Mouse (Mus musculus) 3T3-L1 (cell line): ENCODE results near the gene Tra2b.
"Not testable (repeated sequence)": the region's sequence is repeated elsewhere in the genome, so short reads cannot be mapped to it uniquely, and the experiment has no call there.

Experiments used
- DNase-seq: peaks from one replicate; pipeline ENCODE4 v3.0.0-alpha.2; 2015; ENCODE audit warnings: low read depth, low spot score

The Tra2b gene

GRCm38 (mm10) chr16:22265849-22266376 lies at the start of gene Tra2b:
Gene Tra2b (minus strand): TSS chr16:22266005.
- peak; percentile 99 for DNase-seq

- peak; percentile 43 for DNase-seq
Observed at GRCm38 (mm10) chr16:22310649-22311048, 44.8 kb upstream of the Tra2b start.

- peak; percentile 82 for DNase-seq
Observed at GRCm38 (mm10) chr16:22302606-22303005, 36.8 kb upstream of the Tra2b start.

DNA sequence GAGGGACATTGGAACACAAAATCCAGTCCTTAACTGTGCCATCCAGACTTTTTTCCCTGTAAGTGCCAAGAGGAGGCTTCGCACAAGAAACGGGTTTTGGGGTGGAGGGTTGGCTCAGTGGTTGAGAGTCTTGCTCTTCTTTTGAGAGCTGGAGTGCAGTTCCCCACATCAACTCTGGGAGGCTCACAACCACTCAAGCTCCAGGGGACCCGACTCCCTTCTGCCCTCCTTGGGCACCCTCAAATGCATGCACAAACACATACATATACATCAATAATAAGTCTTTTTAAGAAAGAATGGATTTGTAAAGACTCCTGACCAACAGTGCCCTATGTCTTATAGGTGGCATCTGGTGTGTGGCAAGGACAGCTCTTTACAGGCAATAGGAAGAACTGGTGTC lies 35.6 kb upstream of the Tra2b start:
- DNase-seq, result peak; percentile 14

DNA sequence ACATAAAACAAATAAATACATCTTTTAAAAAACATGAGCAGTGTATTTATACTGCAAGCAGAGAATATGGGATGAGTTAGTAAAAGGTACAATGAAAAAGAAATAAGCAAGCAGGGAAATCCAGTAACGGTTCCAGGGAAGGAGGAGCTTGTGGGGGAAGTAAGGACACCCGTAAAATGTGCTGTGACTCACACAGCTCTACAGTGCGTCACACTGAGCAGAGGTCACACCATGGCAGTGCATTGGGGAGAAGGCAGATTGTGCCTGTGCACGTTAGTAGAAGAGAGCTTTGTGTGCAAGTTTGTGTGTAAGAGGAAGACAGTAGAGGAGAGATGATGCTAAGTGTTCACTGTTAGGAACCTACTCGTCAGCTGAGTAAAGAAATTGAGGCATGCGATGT lies 31.1 kb upstream of the Tra2b start:
- DNase-seq, result peak; percentile 43

- DNase-seq, result not testable (repeated sequence)
Observed at GRCm38 (mm10) chr16:22294812-22295211, 29.0 kb upstream of the Tra2b start.

DNA sequence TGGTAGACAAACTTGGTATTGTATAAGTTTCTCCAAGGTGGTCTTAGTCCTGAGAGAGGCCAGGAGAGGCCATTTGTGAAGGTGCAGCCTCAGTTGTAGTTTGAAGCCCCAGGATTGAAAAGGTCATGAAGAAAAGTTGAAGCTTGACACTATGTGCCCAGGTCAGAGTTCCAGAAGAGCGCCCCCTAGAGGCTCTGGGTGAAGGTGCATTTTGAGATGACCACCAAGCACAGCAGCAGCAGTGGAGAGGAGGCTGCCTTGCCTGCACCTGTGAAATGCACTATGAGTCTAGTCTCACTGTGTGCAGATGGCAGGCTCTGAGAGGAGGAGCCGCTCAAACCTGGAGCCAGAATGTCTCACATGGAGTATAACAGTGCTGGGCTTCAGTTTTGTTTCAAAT lies 27.8 kb upstream of the Tra2b start:
- DNase-seq, result no peak

DNA sequence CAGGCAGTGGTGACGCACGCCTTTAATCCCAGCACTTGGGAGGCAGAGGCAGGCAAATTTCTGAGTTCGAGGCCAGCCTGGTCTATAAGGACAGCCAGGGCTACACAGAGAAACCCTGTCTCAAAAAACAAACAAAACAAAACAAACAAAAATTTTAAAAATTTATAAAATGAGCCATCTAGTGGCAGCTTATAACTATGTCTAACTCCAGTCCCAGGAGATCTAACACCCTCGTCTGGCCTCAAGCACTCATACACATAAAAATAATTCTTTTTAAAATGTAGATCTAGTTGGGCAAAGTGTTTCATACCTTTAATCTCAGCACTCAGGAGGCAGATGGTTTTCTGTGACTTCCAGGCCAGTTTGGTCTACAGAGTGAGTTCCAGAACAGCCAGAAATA lies 26.6 kb upstream of the Tra2b start:
- no peak for DNase-seq

DNA sequence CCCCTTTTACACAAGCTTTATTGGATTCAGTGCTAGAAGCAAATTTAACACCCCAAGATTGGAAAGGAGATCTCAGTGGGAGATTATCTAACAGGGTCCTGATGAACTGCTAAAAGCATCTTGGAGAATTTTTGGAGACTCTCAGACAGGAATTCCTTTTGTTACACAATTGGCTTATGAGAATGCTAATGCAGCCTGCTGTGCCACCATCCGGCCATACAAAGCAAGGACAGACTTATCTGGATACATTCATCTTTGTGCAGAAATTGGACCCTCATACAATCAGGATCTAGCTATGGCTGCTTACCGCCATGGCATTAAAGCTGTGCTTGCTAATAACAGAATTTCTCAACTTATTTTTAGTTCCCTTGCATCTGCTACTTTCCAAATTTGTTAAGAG lies 23.8 kb upstream of the Tra2b start:
- peak; percentile 52 for DNase-seq

GRCm38 (mm10) chr16:22286996-22287395 lies 21.2 kb upstream of the Tra2b start:
- no peak for DNase-seq

DNA sequence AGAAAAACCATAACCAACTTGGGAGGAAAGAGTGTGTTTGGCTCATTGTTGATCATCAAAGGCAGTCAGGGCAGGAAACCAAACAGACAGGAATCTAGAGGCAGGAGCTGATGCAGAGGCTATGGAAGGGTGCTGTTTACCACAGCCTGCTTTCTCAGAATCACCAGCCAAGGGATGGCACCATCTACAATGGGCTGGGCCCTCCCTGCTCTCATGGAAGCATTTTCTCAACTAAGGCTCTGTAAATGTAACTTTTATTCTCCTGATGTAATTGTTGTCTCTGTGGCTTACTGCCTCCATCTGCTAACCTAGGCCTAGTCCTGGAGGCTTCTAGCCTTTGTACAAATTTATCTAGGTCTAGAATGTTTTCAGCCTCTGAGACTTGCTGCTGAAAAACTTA lies 10.7 kb upstream of the Tra2b start:
- no peak for DNase-seq

DNA sequence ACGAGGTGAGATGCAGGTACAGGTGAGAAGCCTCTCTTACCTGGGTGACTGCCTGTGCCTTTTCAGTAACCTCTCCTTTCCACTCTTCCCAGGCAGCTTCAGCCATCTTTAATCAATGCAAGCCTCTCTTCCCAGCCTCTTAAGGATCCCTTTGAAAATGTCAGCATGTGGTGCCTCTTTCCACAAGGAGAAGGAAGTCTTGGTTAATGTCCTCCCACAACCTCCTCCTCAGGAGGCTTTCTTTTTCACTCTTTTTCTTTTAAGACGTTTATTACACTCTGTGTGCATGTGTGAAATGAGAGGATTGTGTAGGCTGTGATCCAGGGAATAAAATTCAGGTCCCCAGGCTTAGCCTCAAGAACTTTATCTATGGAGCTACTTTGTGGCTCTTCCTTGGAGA lies 9.3 kb upstream of the Tra2b start:
- DNase-seq, result no peak

DNA sequence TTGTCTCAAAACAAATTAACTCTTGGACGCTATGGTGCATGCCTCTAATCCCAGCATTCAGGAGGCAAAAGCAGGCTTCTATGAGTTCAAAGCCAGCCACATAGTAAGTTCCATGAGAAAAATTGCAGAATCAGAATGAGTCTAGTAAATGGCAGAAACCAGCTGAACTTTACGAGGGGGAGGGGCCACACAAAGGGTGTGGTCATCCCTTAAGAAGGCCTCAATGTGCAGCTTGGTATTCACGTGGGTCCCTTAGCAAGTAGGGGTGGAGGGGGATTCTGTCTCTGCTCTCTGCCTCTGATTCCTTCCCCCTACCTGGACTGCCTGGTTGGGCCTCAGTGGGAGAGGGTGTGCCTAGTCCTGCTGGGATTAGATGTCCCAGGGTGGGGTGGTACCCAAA lies 4.7 kb upstream of the Tra2b start:
- DNase-seq, result no peak

- no peak for DNase-seq
Observed at GRCm38 (mm10) chr16:22266384-22266783, 579 bp upstream of the Tra2b start.

GRCm38 (mm10) chr16:22264962-22265848 lies 600 bp downstream of the Tra2b start:
- DNase-seq, result peak; percentile 80

- peak; percentile 55 for DNase-seq
Observed at GRCm38 (mm10) chr16:22264232-22264961, 1.4 kb downstream of the Tra2b start.

DNA sequence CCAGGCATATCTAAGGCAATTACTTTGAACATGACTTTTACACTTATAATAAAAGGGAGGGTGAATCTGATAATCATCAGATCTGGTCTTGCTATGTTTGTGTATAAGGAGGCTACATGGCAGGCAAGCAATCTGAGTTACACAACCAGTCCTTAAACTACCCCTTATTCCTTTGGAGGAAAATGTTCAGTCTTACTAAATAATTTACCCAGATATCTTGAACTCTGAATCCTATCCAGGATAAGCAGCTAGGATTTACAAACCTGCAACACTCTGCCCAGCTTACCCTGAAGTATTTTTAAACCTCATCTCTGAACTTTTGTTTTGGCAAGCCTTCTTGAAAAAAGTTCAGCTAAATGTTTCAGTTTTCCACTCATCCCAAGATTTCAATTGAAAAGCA lies 2.7 kb downstream of the Tra2b start:
- no peak for DNase-seq

GRCm38 (mm10) chr16:22261563-22261962 lies 4.2 kb downstream of the Tra2b start:
- no peak for DNase-seq

GRCm38 (mm10) chr16:22260423-22261143 lies 5.2 kb downstream of the Tra2b start:
- no peak for DNase-seq

DNA sequence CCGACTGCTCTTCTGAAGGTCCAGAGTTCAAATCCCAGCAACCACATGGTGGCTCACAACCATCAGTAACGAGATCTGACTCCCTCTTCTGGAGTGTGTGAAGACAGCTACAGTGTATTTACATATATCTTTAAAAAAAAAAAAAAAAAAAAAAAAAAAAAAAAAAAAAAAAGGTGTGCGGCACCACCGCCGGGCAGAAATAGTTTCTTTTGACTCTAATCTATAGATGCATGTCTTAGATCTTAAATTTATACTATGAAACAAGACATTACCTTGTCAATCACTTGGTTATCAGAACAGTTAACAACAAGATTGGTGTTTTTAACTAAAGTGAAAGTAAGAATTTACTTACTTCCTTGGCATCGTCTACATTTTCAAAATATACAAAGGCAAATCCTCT lies 13.6 kb downstream of the Tra2b start:
- DNase-seq, result not testable (repeated sequence)

DNA sequence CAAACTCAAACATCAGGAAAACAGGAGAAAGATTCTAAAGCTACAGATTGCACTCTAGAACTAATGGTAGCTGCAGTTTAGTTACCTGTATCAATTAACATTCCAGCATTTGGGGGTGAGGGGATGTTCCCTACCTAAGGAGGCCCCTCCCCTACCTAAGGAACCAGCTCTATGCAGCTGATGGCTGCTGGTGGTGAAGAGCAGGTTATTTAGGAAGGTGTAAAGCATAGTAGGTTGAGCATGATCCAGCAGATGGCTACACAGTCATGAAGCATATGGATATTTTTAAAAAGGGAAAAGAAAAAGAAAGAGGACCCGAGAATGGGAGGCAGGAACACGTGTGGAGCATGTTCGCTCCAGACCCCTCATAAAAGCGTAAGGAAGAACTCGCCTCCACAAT lies 15.5 kb downstream of the Tra2b start:
- no peak for DNase-seq

DNA sequence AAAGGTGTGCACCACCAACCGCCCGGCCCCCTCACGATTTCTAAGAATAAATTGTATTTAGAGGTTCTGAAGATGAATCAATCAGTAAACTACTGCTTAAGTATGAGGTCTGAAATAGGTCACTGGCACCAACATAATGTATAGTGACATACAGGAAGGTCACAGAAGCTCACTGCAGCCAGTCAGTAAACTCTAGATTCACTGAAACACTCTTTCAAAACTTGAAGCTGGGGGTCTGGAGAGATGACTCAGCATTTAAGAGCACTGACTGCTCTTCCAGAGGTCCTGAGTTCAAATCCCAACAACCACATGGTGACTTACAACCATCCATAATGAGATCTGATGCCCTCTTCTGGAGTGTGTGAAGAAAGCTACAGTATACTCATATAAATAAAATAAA lies 16.1 kb downstream of the Tra2b start:
- no peak for DNase-seq
